Mouse (Mus musculus): ENCODE measurements around the gene Olfr77.

The Olfr77 gene

DNA sequence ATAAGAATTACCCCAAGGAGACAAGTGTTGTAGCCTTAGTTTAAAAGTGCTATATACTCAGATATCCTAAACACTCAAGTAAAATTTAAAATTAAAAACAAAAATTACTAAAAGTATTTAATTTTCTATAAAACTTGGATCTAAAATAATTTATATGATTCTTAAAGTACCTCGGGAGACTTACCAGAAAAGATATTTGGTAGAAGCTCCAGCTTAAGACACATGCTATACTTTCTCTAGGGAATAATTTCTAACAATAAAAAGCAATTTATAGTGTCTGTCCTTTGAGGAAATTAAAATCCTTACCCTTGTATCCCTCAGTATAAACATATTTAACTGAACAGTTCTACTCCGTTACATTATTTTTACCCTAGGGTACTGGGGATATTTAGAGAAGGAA, at the start of gene Olfr77:
Olfr77 (plus strand) TSS at position 301 of the 400 bp plus-strand sequence.
- DNase-seq (ENCODE audit: low read depth, low spot score) = no peak

DNA sequence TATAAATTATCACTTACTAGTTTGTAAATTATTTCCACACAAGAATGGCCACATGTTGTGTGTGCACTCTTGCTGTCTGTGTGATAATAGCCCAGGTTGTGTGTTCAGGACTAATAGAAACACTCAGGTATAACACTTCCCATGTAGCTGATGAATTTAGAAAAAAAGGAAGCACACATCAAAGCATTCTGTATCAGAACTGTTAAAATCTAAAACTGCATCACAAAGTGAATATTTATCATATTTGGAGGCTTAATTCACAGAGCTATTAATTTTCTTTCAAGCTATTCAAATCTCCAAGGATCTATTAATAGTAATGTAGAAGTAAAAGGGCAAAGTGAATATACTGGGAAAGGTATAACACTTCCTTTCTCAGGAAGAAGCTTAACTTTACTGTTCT, 28.8 kb upstream of the Olfr77 start, which contains the start of gene Olfr862:
Olfr862 (minus strand) TSS at position 101 of the 400 bp plus-strand sequence.
- no peak for DNase-seq (ENCODE audit: low read depth, low spot score)

DNA sequence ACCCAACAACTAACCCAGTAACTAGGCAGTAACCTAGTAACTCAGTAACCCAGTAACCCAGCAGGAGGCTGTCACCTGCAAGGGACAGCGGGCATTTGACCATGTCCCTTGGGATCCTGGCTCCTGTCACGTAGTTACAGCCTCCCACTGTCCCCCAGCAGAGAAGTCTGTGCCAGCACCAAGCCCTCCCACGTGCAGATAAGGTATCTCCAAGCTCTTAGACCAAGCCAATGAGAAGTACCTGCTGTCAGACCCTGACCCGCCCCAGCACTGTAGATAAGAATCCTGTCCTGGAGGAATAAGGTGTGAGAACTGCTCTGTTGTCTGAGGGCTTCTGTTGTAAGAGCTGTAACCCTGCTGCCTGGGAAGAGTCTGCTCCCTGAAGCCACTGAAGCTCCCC, 5.5 kb upstream of the Olfr77 start:
- no peak for DNase-seq (ENCODE audit: low read depth, low spot score)
